Mouse (Mus musculus) forebrain, embryonic 15.5 days (tissue): ENCODE results near the gene Tatdn2. TPM values are rescaled to one million over a fixed set of nuclear protein-coding genes. Genes with fewer than 3 reads are reported as not detected.

ENCODE experiments used
- ATAC-seq: fragments of 200-750 bp; cut with Nextera tagmentation; replicated peaks from 2 replicates; pipeline ENCODE4 v1.8.0; 2017; ENCODE audit warnings: mild to moderate bottlenecking, moderate TSS enrichment, moderate library complexity
- H3K27ac ChIP-seq: fragments of 300-500 bp; sonication (generic); replicated peaks from 2 replicates; pipeline ENCODE4 v1.5.1; 2015; ENCODE audit warnings: mild to moderate bottlenecking, inconsistent platforms
- H3K27me3 ChIP-seq: fragments of 300-500 bp; sonication (generic); 2 replicates; pipeline ENCODE4 v1.6.1; 2015; ENCODE audit warnings: inconsistent platforms
- H3K36me3 ChIP-seq: fragments of 300-500 bp; sonication (generic); 2 replicates; pipeline ENCODE4 v1.6.1; 2015; ENCODE audit warnings: mild to moderate bottlenecking, inconsistent platforms
- H3K4me1 ChIP-seq: fragments of 300-500 bp; sonication (generic); 2 replicates; pipeline ENCODE4 v1.6.1; 2015; ENCODE audit warnings: inconsistent platforms
- H3K4me2 ChIP-seq: fragments of 300-500 bp; sonication (generic); replicated peaks from 2 replicates; pipeline ENCODE4 v1.6.1; 2015; ENCODE audit warnings: mild to moderate bottlenecking, inconsistent platforms
- H3K4me3 ChIP-seq: fragments of 300-500 bp; sonication (generic); 2 replicates; pipeline ENCODE4 v1.5.1; 2015; ENCODE audit warnings: mild to moderate bottlenecking, inconsistent platforms
- H3K9ac ChIP-seq: fragments of 300-500 bp; sonication (generic); replicated peaks from 2 replicates; pipeline ENCODE4 v1.6.1; 2015; ENCODE audit warnings: mild to moderate bottlenecking, inconsistent platforms
- H3K9me3 ChIP-seq: fragments of 300-500 bp; sonication (generic); 2 replicates; pipeline ENCODE4 v1.6.1; 2016; ENCODE audit warnings: inconsistent platforms
- WGBS: fragments of 180-500 bp; shearing (Covaris S2); methylation state at CpG from one replicate; pipeline ENCODE4 v1.1.7; 2015; ENCODE audit warnings: mixed read lengths; 5-methylcytosine and 5-hydroxymethylcytosine counted together
- polyA plus RNA-seq: library from polyadenylated mRNA; unstranded; fragments of >200 nt; fragmentation: Nextera tagmentation; extraction: Ambion mirVana; gene quantifications from 2 replicates; pipeline ENCODE4 v1.2.1, GENCODE M21; 2015

The Tatdn2 gene
- polyA plus RNA-seq, 1 experiment from 2014 or later = 1.3 TPM

- Histone ChIP-seq H3K9me3 (no peaks in the 10 kb centered on the region), H3K4me3 (no peak overlapping the region), H3K4me2 (no peak overlapping the region), H3K4me1 (peaks cover 28% of the 10 kb centered on the region), H3K27ac (no peak overlapping the region), H3K9ac (no peak overlapping the region), H3K36me3 (peaks cover 41% of the 10 kb centered on the region), H3K27me3 (no peaks in the 10 kb centered on the region)
- WGBS = 91% methylated on average over 9 of the region's 9 CpGs
- ATAC-seq = no peak
Measured at GRCm38 (mm10) chr6:113737318-113738046, 40.6 kb downstream of the Tatdn2 start.

- Histone ChIP-seq H3K27ac (peak within 1 kb of the TSS; percentile 79), H3K9ac (peak within 1 kb of the TSS; percentile 88), H3K4me2 (peak within 1 kb of the TSS; percentile 90), H3K27me3 (no peaks in the 10 kb centered on the region), H3K36me3 (peaks cover 14% of the 10 kb centered on the region), H3K4me3 (peak within 1 kb of the TSS; percentile 92), H3K4me1 (peaks cover 28% of the 10 kb centered on the region), H3K9me3 (no peaks in the 10 kb centered on the region)
- peak; percentile 83 for ATAC-seq
- WGBS = 6% methylated on average over 41 of the region's 41 CpGs
Measured at GRCm38 (mm10) chr6:113740236-113741217, 43.7 kb downstream of the Tatdn2 start, which contains the start of gene Sec13. Gene Sec13, minus strand, starts transcription at chr6:113740743.

- no peaks in the 10 kb centered on the region for H3K27me3 ChIP-seq
- no peak overlapping the region for H3K9ac ChIP-seq
- peaks cover 7% of the 10 kb centered on the region for H3K36me3 ChIP-seq
- no peak overlapping the region for H3K4me3 ChIP-seq
- H3K27ac ChIP-seq = peak overlapping the region; percentile 70; the same call in 1 of the 2 replicates
- H3K4me2 ChIP-seq = no peak overlapping the region
- no peaks in the 10 kb centered on the region for H3K9me3 ChIP-seq
- H3K4me1 ChIP-seq = peaks cover 28% of the 10 kb centered on the region
- WGBS = 73% methylated on average over 2 of the region's 2 CpGs
- 0 out of 2 replicates have a peak, but pooled peaks have one; percentile 17 for ATAC-seq
Measured at GRCm38 (mm10) chr6:113741425-113741824, 44.6 kb downstream of the Tatdn2 start.

GRCm38 (mm10) chr6:113742321-113742720 is 45.5 kb downstream of the Tatdn2 start:
- 45% methylated on average over 1 of the region's 1 CpGs for WGBS
- Histone ChIP-seq H3K36me3 (peaks cover 3% of the 10 kb centered on the region; the same call in 1 of the 2 replicates), H3K9ac (no peak overlapping the region), H3K4me3 (no peak overlapping the region), H3K27ac (peak overlapping the region; percentile 70), H3K27me3 (no peaks in the 10 kb centered on the region), H3K4me1 (peaks cover 28% of the 10 kb centered on the region), H3K9me3 (no peaks in the 10 kb centered on the region), H3K4me2 (no peak overlapping the region)
- no peak for ATAC-seq

- 55% methylated on average over 1 of the region's 1 CpGs for WGBS
- Histone ChIP-seq H3K9ac (no peak overlapping the region), H3K4me3 (no peak overlapping the region), H3K27ac (no peak overlapping the region), H3K4me1 (peaks cover 28% of the 10 kb centered on the region), H3K9me3 (no peaks in the 10 kb centered on the region), H3K27me3 (no peaks in the 10 kb centered on the region), H3K36me3 (no peaks in the 10 kb centered on the region; the same call in 1 of the 2 replicates), H3K4me2 (no peak overlapping the region)
- no peak for ATAC-seq
Measured at GRCm38 (mm10) chr6:113743111-113743510, 46.3 kb downstream of the Tatdn2 start.

GRCm38 (mm10) chr6:113745117-113745516 is 48.3 kb downstream of the Tatdn2 start:
- no peak for ATAC-seq
- no peak overlapping the region for H3K4me3 ChIP-seq
- H3K36me3 ChIP-seq = no peaks in the 10 kb centered on the region; the same call in 1 of the 2 replicates
- H3K27me3 ChIP-seq = no peaks in the 10 kb centered on the region
- no peak overlapping the region for H3K27ac ChIP-seq
- H3K4me1 ChIP-seq = peaks cover 16% of the 10 kb centered on the region
- no peak overlapping the region for H3K9ac ChIP-seq
- H3K4me2 ChIP-seq = no peak overlapping the region
- no peaks in the 10 kb centered on the region for H3K9me3 ChIP-seq

GRCm38 (mm10) chr6:113747284-113747683 is 50.4 kb downstream of the Tatdn2 start:
- Histone ChIP-seq H3K27ac (no peak overlapping the region), H3K4me3 (no peak overlapping the region), H3K36me3 (peaks cover 4% of the 10 kb centered on the region; the same call in 1 of the 2 replicates), H3K9ac (no peak overlapping the region), H3K9me3 (no peaks in the 10 kb centered on the region), H3K27me3 (no peaks in the 10 kb centered on the region), H3K4me1 (peaks cover under 1% of the 10 kb centered on the region; the same call in 1 of the 2 replicates), H3K4me2 (no peak overlapping the region)
- 91% methylated on average over 14 of the region's 14 CpGs for WGBS
- ATAC-seq = no peak

GRCm38 (mm10) chr6:113748351-113748750 is 51.5 kb downstream of the Tatdn2 start:
- ATAC-seq = no peak
- Histone ChIP-seq H3K4me2 (no peak overlapping the region), H3K36me3 (peaks cover 4% of the 10 kb centered on the region; the same call in 1 of the 2 replicates), H3K9ac (no peak overlapping the region), H3K27me3 (no peaks in the 10 kb centered on the region), H3K27ac (no peak overlapping the region), H3K4me1 (no peaks in the 10 kb centered on the region), H3K4me3 (no peak overlapping the region), H3K9me3 (no peaks in the 10 kb centered on the region)
- 42% methylated on average over 26 of the region's 26 CpGs for WGBS

GRCm38 (mm10) chr6:113749119-113749685 is 52.4 kb downstream of the Tatdn2 start:
- Histone ChIP-seq H3K27me3 (no peaks in the 10 kb centered on the region), H3K4me3 (no peak overlapping the region), H3K9me3 (no peaks in the 10 kb centered on the region), H3K4me1 (no peaks in the 10 kb centered on the region), H3K36me3 (peaks cover 4% of the 10 kb centered on the region; the same call in 1 of the 2 replicates), H3K27ac (no peak overlapping the region), H3K4me2 (no peak overlapping the region), H3K9ac (no peak overlapping the region)
- no peak for ATAC-seq
- 65% methylated on average over 17 of the region's 17 CpGs for WGBS
